Mouse (Mus musculus): ENCODE results near the gene Pole3.
A peak's percentile ranks its signal among the peaks of the same experiment; 100 is the strongest.

Gene Pole3

GRCm38 (mm10) chr4:62518416-62519121, 6.3 kb downstream of the Pole3 start:
- peak; percentile 54 for DNase-seq (ENCODE audit: low read depth)

- DNase-seq (ENCODE audit: low read depth): peak; percentile 35
Measured at GRCm38 (mm10) chr4:62517538-62518415, 7.1 kb downstream of the Pole3 start.

GRCm38 (mm10) chr4:62517046-62517445, 7.8 kb downstream of the Pole3 start:
- no peak for DNase-seq (ENCODE audit: low read depth)

- no peak for DNase-seq (ENCODE audit: low read depth)
Measured at GRCm38 (mm10) chr4:62516579-62516978, 8.3 kb downstream of the Pole3 start.

GRCm38 (mm10) chr4:62516079-62516478, 8.8 kb downstream of the Pole3 start:
- DNase-seq (ENCODE audit: low read depth): no peak

GRCm38 (mm10) chr4:62515490-62515889, 9.4 kb downstream of the Pole3 start:
- peak; percentile 77 for DNase-seq (ENCODE audit: low read depth)

GRCm38 (mm10) chr4:62514995-62515394, 9.9 kb downstream of the Pole3 start:
- no peak for DNase-seq (ENCODE audit: low read depth)

GRCm38 (mm10) chr4:62513998-62514506, 10.8 kb downstream of the Pole3 start:
- peak; percentile 25 for DNase-seq (ENCODE audit: low read depth)

- no peak for DNase-seq (ENCODE audit: low read depth)
Measured at GRCm38 (mm10) chr4:62509946-62510345, 14.9 kb downstream of the Pole3 start.

GRCm38 (mm10) chr4:62508839-62509238, 16.0 kb downstream of the Pole3 start:
- DNase-seq (ENCODE audit: low read depth): no peak

GRCm38 (mm10) chr4:62506798-62507197, 18.1 kb downstream of the Pole3 start:
- peak; percentile 87 for DNase-seq (ENCODE audit: low read depth)

GRCm38 (mm10) chr4:62505991-62506390, 18.9 kb downstream of the Pole3 start:
- no peak for DNase-seq (ENCODE audit: low read depth)

- peak; percentile 22 for DNase-seq (ENCODE audit: low read depth)
Measured at GRCm38 (mm10) chr4:62503374-62503970, 21.4 kb downstream of the Pole3 start, which contains the start of gene Hdhd3. Gene Hdhd3 (minus strand): TSS chr4:62503467.

GRCm38 (mm10) chr4:62502969-62503368, 21.9 kb downstream of the Pole3 start:
- DNase-seq (ENCODE audit: low read depth): peak; percentile 49

- DNase-seq (ENCODE audit: low read depth): peak; percentile 96
Measured at GRCm38 (mm10) chr4:62501964-62502732, 22.7 kb downstream of the Pole3 start.

GRCm38 (mm10) chr4:62501534-62501933, 23.3 kb downstream of the Pole3 start:
- DNase-seq (ENCODE audit: low read depth): no peak

GRCm38 (mm10) chr4:62500799-62501198, 24.1 kb downstream of the Pole3 start:
- no peak for DNase-seq (ENCODE audit: low read depth)

GRCm38 (mm10) chr4:62496815-62497214, 28.1 kb downstream of the Pole3 start:
- peak; percentile 98 for DNase-seq (ENCODE audit: low read depth)

GRCm38 (mm10) chr4:62495946-62496345, 28.9 kb downstream of the Pole3 start:
- DNase-seq (ENCODE audit: low read depth): no peak

GRCm38 (mm10) chr4:62494230-62494629, 30.6 kb downstream of the Pole3 start:
- no peak for DNase-seq (ENCODE audit: low read depth)

GRCm38 (mm10) chr4:62492682-62493081, 32.2 kb downstream of the Pole3 start:
- no peak for DNase-seq (ENCODE audit: low read depth)

- DNase-seq (ENCODE audit: low read depth): no peak
Measured at GRCm38 (mm10) chr4:62487914-62488313, 37.0 kb downstream of the Pole3 start.

Data from 416B (cell line).